Mouse (Mus musculus) forebrain, embryonic 12.5 days (tissue): ENCODE results near the gene Lrrc74a. TPM values are rescaled to one million over a fixed set of nuclear protein-coding genes. Genes with fewer than 3 reads are reported as not detected.
A peak's percentile ranks its signal among the peaks of the same experiment; 100 is the strongest.

Experiments
- ATAC-seq: fragments of 200-750 bp; cut with Nextera tagmentation; 2 replicates; pipeline ENCODE4 v1.8.0; 2017; ENCODE audit warnings: moderate TSS enrichment; ENCODE audit not compliant: low FRiP score
- H3K27ac ChIP-seq: fragments of 300-500 bp; sonication (generic); 2 replicates; pipeline ENCODE4 v1.5.1; 2016; ENCODE audit warnings: mild to moderate bottlenecking
- H3K27me3 ChIP-seq: fragments of 300-500 bp; sonication (generic); 2 replicates; pipeline ENCODE4 v1.6.1; 2016; ENCODE audit warnings: mild to moderate bottlenecking
- H3K36me3 ChIP-seq: fragments of 300-500 bp; sonication (generic); replicated peaks from 2 replicates; pipeline ENCODE4 v1.6.1; 2016; ENCODE audit warnings: mild to moderate bottlenecking
- H3K4me1 ChIP-seq: fragments of 300-500 bp; sonication (generic); 2 replicates; pipeline ENCODE4 v1.6.1; 2016
- H3K4me2 ChIP-seq: fragments of 300-500 bp; sonication (generic); 2 replicates; pipeline ENCODE4 v1.6.1; 2016; ENCODE audit warnings: mild to moderate bottlenecking, moderate library complexity
- H3K4me3 ChIP-seq: fragments of 300-500 bp; sonication (generic); replicated peaks from 2 replicates; pipeline ENCODE4 v1.5.1; 2016; ENCODE audit warnings: mild to moderate bottlenecking
- H3K9ac ChIP-seq: fragments of 300-500 bp; sonication (generic); 2 replicates; pipeline ENCODE4 v1.6.1; 2016; ENCODE audit warnings: mild to moderate bottlenecking
- H3K9me3 ChIP-seq: fragments of 300-500 bp; sonication (generic); 2 replicates; pipeline ENCODE4 v1.6.1; 2016
- WGBS: fragments of 180-500 bp; shearing (Covaris S2); methylation state at CpG from one replicate; pipeline ENCODE4 v1.1.7; 2016; 5-methylcytosine and 5-hydroxymethylcytosine counted together
- polyA plus RNA-seq: library from polyadenylated mRNA; unstranded; fragments of >200 nt; fragmentation: Nextera tagmentation; extraction: Ambion mirVana; gene quantifications from 2 replicates; pipeline ENCODE4 v1.2.1, GENCODE M21; 2016

Gene Lrrc74a
- polyA plus RNA-seq, 1 experiment from 2014 or later = not detected

DNA sequence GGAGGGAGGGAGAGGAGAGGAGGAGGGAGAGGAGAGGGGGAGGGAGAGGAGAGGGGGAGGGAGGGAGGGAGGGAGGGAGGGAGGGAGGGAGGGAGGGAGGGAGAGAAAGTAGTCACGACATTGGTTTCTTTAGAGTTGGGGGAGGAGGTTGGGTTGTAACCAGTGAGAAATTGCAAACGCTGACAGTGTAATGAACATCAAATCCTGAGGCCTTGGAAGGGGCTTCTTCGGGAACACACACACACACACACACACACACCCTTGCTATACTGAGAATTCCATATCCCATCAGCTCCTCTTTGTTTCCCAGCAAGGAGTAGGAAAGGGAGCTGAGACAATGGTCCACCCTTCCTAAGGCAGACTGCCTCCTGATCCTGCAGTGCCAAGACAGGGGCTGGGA is 38.4 kb downstream of the Lrrc74a start:
- WGBS = 11% methylated on average over 2 of the region's 3 CpGs
- Histone ChIP-seq H3K9me3 (no peaks in the 10 kb centered on the region), H3K4me3 (no peak overlapping the region), H3K9ac (no peak overlapping the region), H3K36me3 (no peaks in the 10 kb centered on the region), H3K27ac (peak overlapping the region; percentile 54; the same call in 1 of the 2 replicates), H3K27me3 (no peaks in the 10 kb centered on the region; the same call in 1 of the 2 replicates), H3K4me1 (peaks cover 34% of the 10 kb centered on the region), H3K4me2 (no peak overlapping the region)
- ATAC-seq = 0 out of 2 replicates have a peak, but pooled peaks have one; percentile 14

DNA sequence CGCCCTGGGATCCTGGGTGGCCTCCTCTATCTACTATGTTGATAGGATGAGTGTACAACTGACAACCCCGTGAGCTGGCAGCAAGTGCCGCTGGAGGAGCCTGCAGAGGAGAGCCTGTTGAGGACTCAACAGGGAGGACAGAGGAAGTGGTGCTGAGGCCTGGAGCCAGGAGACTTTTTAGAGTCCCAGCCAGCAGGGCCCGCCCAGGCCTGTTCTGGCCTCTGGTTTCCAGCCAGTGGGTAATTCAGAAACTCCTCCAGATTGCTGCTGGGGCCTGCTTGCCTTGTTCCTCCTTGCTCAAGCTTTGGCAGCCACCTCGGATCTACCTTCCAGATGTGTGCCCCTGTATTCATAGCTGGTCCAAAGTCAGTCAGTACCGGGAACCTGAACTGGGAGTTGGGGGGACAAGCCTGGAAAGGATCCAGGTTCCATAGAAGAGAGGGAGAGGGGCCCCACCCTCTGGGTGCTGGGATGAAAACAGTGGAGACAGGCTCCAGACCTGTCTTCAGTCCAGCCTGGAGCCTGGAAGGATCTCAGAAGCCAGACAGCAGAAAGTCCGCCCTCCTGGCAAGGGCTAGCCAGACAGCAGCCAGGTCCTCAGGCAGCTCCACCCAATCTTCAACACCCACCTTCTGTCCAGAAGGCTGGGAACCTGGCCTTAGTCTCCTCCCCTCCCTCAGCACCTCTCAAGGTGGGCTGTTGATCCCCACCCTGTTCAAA is 41.6 kb downstream of the Lrrc74a start:
- Histone ChIP-seq H3K9ac (no peak overlapping the region), H3K4me1 (peaks cover 24% of the 10 kb centered on the region), H3K4me2 (no peak overlapping the region), H3K27me3 (0 out of 2 replicates have a peak, but pooled peaks cover 3% of the 10 kb centered on the region), H3K27ac (no peak overlapping the region), H3K4me3 (no peak overlapping the region), H3K36me3 (no peaks in the 10 kb centered on the region), H3K9me3 (no peaks in the 10 kb centered on the region)
- no peak for ATAC-seq
- WGBS = 88% methylated on average over 7 of the region's 7 CpGs

DNA sequence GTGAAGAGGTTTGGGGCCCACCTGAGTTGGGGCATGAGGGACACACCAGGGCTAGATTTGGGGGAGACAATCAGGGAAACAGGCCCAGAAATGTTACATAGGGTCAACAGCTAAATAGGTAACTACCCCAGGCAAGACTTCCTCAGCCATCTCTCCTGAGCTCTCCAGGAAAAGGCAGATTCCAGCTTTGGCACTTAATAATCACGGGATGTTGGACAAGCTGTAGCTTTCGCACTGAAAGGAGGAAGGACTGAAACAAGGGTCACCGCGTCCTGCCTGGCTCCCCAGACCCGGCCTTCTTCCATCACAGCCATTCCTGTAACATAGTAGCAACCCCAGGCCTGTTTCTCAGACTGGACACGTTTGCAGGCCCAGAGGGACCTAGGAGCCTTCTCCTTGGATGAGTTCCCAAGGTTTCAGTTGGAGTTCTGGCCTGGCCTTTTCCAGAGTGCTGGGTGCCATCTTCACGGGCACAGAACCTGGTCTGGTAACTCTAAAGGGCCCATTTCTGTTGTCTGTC is 42.2 kb downstream of the Lrrc74a start:
- no peak overlapping the region for H3K4me2 ChIP-seq
- H3K36me3 ChIP-seq = no peaks in the 10 kb centered on the region
- ATAC-seq = no peak
- peaks cover 17% of the 10 kb centered on the region for H3K4me1 ChIP-seq
- H3K27ac ChIP-seq = no peak overlapping the region
- no peak overlapping the region for H3K4me3 ChIP-seq
- H3K27me3 ChIP-seq = 0 out of 2 replicates have a peak, but pooled peaks cover 3% of the 10 kb centered on the region
- 88% methylated on average over 7 of the region's 7 CpGs for WGBS
- no peak overlapping the region for H3K9ac ChIP-seq
- H3K9me3 ChIP-seq = no peaks in the 10 kb centered on the region

DNA sequence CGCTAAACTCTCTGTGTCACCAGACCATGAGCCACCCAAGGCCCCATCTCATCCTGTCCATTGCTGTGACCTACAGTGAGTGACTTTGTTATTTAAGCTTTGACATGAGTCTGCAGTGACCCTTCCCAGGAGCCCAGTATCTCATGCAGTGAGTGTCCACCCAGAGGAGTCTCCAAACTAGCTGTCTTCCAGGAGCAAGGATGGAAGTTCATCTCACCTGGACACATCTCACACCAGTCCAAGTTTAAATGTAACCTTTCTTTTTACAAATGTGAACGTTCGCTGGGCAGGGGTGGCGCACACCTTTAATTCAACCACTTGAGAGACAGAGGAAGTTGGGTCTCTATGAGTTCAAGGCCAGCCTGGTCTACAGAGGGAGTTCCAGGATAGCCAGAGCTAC is 44.4 kb downstream of the Lrrc74a start:
- Histone ChIP-seq H3K36me3 (no peaks in the 10 kb centered on the region), H3K27ac (no peak overlapping the region), H3K4me2 (no peak overlapping the region), H3K9ac (no peak overlapping the region), H3K27me3 (0 out of 2 replicates have a peak, but pooled peaks cover 3% of the 10 kb centered on the region), H3K9me3 (no peaks in the 10 kb centered on the region), H3K4me1 (0 out of 2 replicates have a peak, but pooled peaks cover 6% of the 10 kb centered on the region), H3K4me3 (no peak overlapping the region)
- WGBS = 97% methylated on average over 4 of the region's 4 CpGs
- ATAC-seq = no peak

DNA sequence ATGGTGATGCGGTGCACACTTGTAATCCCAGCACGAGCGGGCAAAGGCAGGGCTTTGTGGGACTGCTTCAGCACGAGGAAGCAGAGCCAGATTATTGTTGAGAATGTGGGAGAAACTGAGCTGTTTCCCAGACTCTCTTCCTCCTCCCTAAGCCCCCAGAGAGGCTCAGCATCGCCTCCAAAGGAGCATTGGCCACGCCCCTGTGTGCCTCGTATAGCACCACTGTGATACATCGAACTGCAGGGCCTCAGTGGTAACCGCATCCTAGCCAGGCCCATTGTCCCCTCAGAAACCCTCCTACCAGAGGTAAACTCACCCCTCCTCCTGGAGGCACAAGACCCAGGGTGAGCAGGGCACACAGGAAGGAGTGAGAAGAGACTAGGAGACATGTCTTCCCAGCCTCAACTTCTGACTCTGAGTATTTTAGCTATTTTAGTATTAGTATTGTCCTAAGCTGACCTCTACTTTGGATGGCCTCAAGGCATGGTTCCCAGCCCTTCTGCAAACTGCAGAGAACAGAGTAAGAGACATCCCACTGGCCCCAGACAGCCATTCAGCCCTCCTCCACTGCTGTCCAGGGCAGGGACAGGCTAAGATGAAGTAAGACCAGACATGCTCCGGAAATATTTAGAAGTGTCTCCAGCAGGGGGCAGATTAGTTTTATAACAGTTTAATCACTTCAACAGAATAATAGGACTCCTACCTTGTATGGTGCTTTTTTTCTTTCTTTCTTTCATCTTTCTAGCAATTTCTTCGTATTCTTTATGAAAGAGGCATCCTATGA is 45.2 kb downstream of the Lrrc74a start:
- 49% methylated on average over 11 of the region's 11 CpGs for WGBS
- no peak for ATAC-seq
- H3K27ac ChIP-seq = peak overlapping the region; percentile 25; the same call in 1 of the 2 replicates

DNA sequence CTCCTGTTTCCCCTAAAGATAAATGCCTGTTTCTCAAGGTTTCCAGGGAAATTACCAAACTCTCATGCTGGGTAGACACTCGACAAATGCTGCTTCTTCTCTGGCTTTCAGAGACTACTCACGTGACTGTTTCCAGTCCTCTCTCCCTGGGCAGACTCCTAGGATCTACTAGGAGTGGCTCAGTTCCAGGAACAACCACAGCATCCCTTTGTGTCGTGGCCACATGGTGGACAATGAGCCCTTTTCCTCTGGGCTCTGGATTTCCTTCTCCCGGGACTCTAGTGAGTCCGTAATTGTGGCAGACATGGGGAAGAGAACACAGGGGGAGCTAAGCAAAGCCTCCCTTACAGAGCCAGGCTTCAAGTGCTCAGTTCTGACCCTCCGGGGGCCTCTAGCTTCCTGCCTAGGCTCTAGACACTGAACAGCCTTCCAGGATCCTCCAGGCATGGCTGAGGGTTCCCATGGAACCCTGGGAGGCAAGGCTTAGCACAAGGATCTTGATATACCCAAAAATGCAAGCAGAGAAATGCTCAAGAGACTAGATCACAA is 47.6 kb downstream of the Lrrc74a start:
- Histone ChIP-seq H3K27me3 (0 out of 2 replicates have a peak, but pooled peaks cover 3% of the 10 kb centered on the region), H3K9ac (no peak overlapping the region), H3K9me3 (no peaks in the 10 kb centered on the region), H3K27ac (no peak overlapping the region), H3K4me1 (peaks cover 31% of the 10 kb centered on the region), H3K36me3 (no peaks in the 10 kb centered on the region), H3K4me2 (no peak overlapping the region), H3K4me3 (no peak overlapping the region)
- WGBS = 50% methylated on average over 6 of the region's 6 CpGs
- no peak for ATAC-seq

More for the DNA sequence above, 45.2 kb downstream of the Lrrc74a start:
- Histone ChIP-seq H3K36me3 (no peaks in the 10 kb centered on the region), H3K9ac (no peak overlapping the region), H3K4me3 (no peak overlapping the region), H3K4me1 (peaks cover 14% of the 10 kb centered on the region), H3K4me2 (no peak overlapping the region), H3K27me3 (0 out of 2 replicates have a peak, but pooled peaks cover 3% of the 10 kb centered on the region), H3K9me3 (no peaks in the 10 kb centered on the region)

DNA sequence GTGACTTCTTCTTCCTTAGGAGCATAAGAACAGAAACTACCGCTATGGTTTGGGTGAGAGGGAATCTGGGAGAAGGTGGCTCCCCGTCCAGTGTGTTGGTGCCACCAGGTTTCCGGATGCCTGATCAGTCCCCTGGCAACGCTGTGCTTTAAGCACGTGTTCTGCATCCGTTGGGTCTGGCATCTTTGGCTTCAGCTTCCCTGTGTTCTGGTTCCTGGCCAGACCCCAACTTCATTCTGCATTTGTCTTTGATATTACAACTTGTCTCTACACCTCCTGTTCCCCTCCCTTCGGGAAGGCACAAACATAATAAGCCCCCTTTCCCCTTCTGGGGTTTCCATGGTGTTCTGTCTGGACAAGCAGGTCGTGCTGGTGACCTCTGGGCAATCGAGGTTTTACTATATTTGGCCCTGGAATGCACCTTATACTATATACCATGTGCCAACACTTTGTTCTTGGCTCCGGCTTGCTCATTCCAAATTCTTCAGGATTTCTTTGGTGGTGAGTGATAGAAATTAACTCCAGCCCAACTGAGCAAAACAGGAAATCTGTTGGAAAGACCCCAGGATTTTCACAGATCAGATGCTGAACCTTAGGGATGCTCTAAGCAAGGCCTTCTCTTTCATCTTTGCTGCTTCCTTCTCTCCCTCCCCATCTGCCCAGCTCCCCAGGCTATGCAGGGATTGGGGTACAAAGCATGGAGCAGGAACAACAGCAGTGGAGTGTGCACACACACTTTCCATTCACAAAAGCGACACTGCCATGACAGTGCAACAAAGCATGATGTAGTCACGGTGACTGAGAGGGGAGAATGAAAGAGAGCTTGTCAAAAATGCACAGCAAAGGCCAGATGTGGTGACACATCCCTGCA is 52.2 kb downstream of the Lrrc74a start:
- H3K4me1 ChIP-seq = peaks cover 47% of the 10 kb centered on the region
- WGBS = 40% methylated on average over 12 of the region's 12 CpGs

DNA sequence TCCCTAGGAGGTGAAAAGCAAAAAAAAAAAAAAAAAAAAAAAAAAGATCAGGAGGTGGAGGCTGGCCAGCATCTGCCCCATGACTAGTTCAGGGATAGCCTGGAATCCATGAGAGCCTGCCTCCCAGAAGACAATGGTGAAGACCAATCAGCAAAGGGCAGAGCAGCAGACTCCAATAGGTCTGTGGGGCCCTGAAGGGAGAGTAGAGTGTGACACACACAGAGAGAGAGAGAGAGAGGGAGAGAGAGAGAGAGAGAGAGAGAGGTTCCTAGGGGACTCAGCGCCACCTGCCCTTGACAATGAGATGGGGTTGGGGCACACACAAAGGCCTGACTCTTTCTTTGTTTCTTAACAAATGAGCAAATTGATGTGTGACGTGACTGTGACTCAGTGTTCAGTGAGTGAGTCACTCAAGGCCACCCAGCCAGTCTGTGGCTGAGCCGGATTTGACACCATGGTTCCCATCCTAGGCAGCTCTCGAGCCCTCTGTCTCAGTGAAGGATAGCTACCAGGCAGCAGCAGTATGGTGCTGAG is 52.9 kb downstream of the Lrrc74a start:
- 18% methylated on average over 4 of the region's 4 CpGs for WGBS
- Histone ChIP-seq H3K36me3 (no peaks in the 10 kb centered on the region), H3K4me2 (no peak overlapping the region), H3K4me1 (peaks cover 47% of the 10 kb centered on the region), H3K9ac (no peak overlapping the region), H3K27ac (peak overlapping the region; percentile 78), H3K9me3 (no peaks in the 10 kb centered on the region), H3K27me3 (no peaks in the 10 kb centered on the region), H3K4me3 (no peak overlapping the region)
- peak; percentile 61 for ATAC-seq

More for the DNA sequence above, 52.2 kb downstream of the Lrrc74a start:
- Histone ChIP-seq H3K4me3 (no peak overlapping the region), H3K9ac (no peak overlapping the region), H3K9me3 (no peaks in the 10 kb centered on the region), H3K27me3 (no peaks in the 10 kb centered on the region), H3K4me2 (no peak overlapping the region), H3K36me3 (no peaks in the 10 kb centered on the region), H3K27ac (peak overlapping the region; percentile 78)
- ATAC-seq = peak; percentile 48; the same call in 1 of the 2 replicates

DNA sequence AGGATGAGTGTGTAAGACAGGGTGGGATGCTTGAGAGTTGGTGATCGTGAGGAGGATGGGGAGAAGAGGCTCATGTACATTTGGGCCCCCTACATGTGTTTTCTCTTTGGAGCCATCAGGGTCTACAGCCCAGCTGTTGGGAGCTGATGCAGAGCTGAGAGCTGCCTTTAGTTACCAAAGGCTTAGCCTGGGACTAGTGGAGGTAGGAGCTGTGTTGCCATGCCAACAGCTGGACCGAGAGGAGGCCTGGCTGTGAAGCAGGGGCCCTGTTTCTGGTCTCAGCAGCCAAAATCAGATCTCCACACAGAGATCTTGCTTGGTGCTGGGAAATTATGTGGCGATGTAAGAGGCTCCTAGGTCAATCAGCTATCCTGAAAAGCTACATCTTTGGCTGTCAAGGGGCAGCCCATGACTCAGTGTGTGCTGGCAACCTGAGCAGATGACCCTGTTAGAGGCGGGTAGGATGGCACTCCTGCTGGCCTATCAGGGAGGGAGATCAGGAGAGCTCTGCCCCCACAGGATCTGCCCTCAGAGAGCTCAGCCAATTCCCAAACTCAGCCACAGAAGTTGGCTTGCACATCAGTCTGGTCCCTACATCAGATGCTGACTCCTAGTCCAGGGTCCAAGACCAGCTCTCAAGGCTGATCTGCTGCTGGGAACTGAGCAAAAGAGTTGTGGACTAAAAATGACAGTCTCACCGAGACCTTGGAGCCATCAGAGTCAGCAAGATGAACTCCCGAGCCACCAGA is 56.1 kb downstream of the Lrrc74a start:
- peak overlapping the region; percentile 19; the same call in 1 of the 2 replicates for H3K27ac ChIP-seq
- H3K4me3 ChIP-seq = no peak overlapping the region
- H3K27me3 ChIP-seq = no peaks in the 10 kb centered on the region
- H3K4me2 ChIP-seq = no peak overlapping the region
- WGBS = 42% methylated on average over 6 of the region's 6 CpGs
- no peaks in the 10 kb centered on the region for H3K9me3 ChIP-seq
- ATAC-seq = no peak
- no peak overlapping the region; the same call in 1 of the 2 replicates for H3K9ac ChIP-seq
- peaks cover 41% of the 10 kb centered on the region for H3K4me1 ChIP-seq
- H3K36me3 ChIP-seq = no peaks in the 10 kb centered on the region

DNA sequence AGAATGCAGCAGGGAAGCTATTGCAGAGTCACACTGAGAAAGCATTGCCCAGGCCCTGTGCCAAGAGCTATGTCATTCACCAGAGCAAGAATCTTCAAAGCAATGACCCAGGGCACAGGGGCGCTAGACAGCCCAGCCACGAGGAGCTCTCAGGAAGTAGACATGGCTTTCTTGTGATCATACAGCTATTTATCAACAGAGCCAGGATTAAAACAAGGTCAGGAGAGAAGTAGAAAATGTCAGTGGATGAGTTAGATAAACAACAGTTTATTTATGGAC is 56.6 kb downstream of the Lrrc74a start:
- H3K4me2 ChIP-seq = no peak overlapping the region
- no peak overlapping the region for H3K27ac ChIP-seq
- H3K4me3 ChIP-seq = no peak overlapping the region
- no peaks in the 10 kb centered on the region for H3K9me3 ChIP-seq
- no peak for ATAC-seq
- H3K9ac ChIP-seq = no peak overlapping the region
- peaks cover 39% of the 10 kb centered on the region for H3K4me1 ChIP-seq
- H3K36me3 ChIP-seq = no peaks in the 10 kb centered on the region
- H3K27me3 ChIP-seq = no peaks in the 10 kb centered on the region
- WGBS = 40% methylated on average over 2 of the region's 2 CpGs

DNA sequence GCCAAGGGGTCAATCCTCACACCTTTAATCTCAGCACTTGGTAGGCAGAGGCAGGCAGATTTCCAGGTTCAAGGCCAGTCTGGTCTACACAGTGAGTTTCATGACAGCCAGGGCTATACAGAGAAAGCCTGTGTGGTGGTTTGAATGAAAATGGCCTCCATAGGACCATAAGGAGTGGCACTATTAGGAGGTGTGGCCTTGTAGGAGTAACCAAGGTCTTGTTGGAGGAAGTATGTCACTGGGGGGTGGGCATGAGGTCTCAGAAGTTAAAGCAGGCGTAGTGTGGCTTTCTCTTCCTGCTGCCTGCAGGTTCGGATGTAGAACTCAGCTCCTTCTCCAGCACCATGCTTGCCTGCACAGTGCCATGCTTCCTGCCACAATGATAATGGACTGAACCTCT is 57.8 kb downstream of the Lrrc74a start:
- no peaks in the 10 kb centered on the region for H3K9me3 ChIP-seq
- H3K36me3 ChIP-seq = no peaks in the 10 kb centered on the region
- peaks cover 33% of the 10 kb centered on the region for H3K4me1 ChIP-seq
- no peaks in the 10 kb centered on the region for H3K27me3 ChIP-seq
- no peak for ATAC-seq
- WGBS = 84% methylated on average over 2 of the region's 2 CpGs
- H3K4me2 ChIP-seq = no peak overlapping the region
- H3K27ac ChIP-seq = no peak overlapping the region
- H3K9ac ChIP-seq = no peak overlapping the region
- no peak overlapping the region for H3K4me3 ChIP-seq
